ENCODE assay signal across 23 mouse cellular contexts in genomic region chr5:134620457-134620856, GRCm38 (mm10). TPM values are rescaled to one million over a fixed set of nuclear protein-coding genes. Genes with fewer than 3 reads are reported as not detected.
A peak's percentile ranks its signal among the peaks of the same experiment; 100 is the strongest.
DNase-seq lines count a peak whose midpoint lies in the region; TF ChIP-seq lines count a peak whose summit lies in the region.
"Had no signal": no experiment of that assay in that cellular context is flagged by ENCODE, and none has a peak within 500 bp of the region (broad histone marks: within the 10 kb centered on the region; RNA-seq: fewer than 3 reads in every experiment).

No protein-coding gene starts in this region.

- TF ChIP-seq POLR2A in cerebellum, adult 2 months (IDR thresholded peaks at IDR 0.05; ENCODE audit: borderline replicate concordance, insufficient read depth, low read length) = no peak

- intact Hi-C loops in heart, postnatal 25 days (cut with DNase I) = no loop called here

- WGBS in cerebellum, adult 2 months = 82% methylated on average over 9 of the region's 9 CpGs
- 97% methylated on average over 9 of the region's 9 CpGs for WGBS in heart, embryonic 10.5 days

- H3K27me3 ChIP-seq in cerebellum, adult 2 months (ENCODE audit: control insufficient read depth, insufficient read depth, low read length) = no peaks in the 10 kb centered on the region
- H3K27me3 ChIP-seq in heart, embryonic 10.5 days (ENCODE audit: insufficient read depth, poor library complexity, severe bottlenecking) = no peaks in the 10 kb centered on the region
- H3K27me3 ChIP-seq in E14TG2a.4 (ENCODE audit: insufficient read depth, low read length) = no peaks in the 10 kb centered on the region
- H3K27me3 ChIP-seq: embryonic facial prominence, embryonic 15.5 days; forebrain, embryonic 15.5 days; hindbrain, embryonic 15.5 days; Patski had no signal

- TF ChIP-seq CTCF in cerebellum, adult 2 months (IDR thresholded peaks at IDR 0.05; ENCODE audit: borderline replicate concordance, insufficient read depth, low read depth, low read length) = no peak
- 0 out of 2 replicates have a peak, but pooled peaks have one; percentile 3 for TF ChIP-seq CTCF in layer of hippocampus, adult 2 months (conservative IDR thresholded peaks at IDR 0.05)
- TF ChIP-seq CTCF in E14TG2a.4 (conservative IDR thresholded peaks at IDR 0.05; ENCODE audit: low read length) = no peak

- no peak for DNase-seq in cerebellum, adult 2 months
- no peak for DNase-seq in cerebellum, adult 11 months
- DNase-seq in heart, embryonic 10.5 days (ENCODE audit: low spot score) = no peak
- no peak for DNase-seq in heart, postnatal 25 days (ENCODE audit: low spot score)
- DNase-seq in layer of hippocampus, adult 2 months (ENCODE audit: low spot score in 2 of 2) = no peak
- no peak for DNase-seq in layer of hippocampus, adult 9-10 months (ENCODE audit: low spot score)
- no peak for DNase-seq in Muller cell, postnatal 12 days (ENCODE audit: inconsistent ontology term)
- DNase-seq: adrenal gland, postnatal 14 days; B cell, adult 2 months; cerebellum, adult 9-10 months; cerebellum, postnatal 25 days; gastrocnemius, adult 2 months; gastrocnemius, postnatal 25 days; heart, adult 11 months; heart, postnatal 10 days; kidney, adult 2 months had no signal

- no peak overlapping the region for H3K4me3 ChIP-seq in cerebellum, adult 2 months (replicated peaks; ENCODE audit: insufficient read depth, low read depth, low read length)
- H3K4me3 ChIP-seq in heart, embryonic 10.5 days = no peak overlapping the region
- H3K4me3 ChIP-seq in layer of hippocampus, adult 2 months = no peak overlapping the region
- peak overlapping the region; percentile 24; the same call in 1 of the 2 replicates for H3K4me3 ChIP-seq in E14TG2a.4 (replicated peaks; ENCODE audit: low read length)
- H3K4me3 ChIP-seq: embryonic facial prominence, embryonic 15.5 days; erythroblast, embryonic 14.5 days; forebrain, embryonic 10.5 days; forebrain, embryonic 15.5 days; gastrocnemius, adult 2 months; hindbrain, embryonic 15.5 days had no signal

- peak overlapping the region; percentile 7; the same call in 1 of the 2 replicates for H3K27ac ChIP-seq in cerebellum, adult 2 months (ENCODE audit: insufficient read depth, low read length)
- H3K27ac ChIP-seq in heart, embryonic 10.5 days = peak overlapping the region; percentile 0; the same call in 1 of the 2 replicates
- peak overlapping the region; percentile 58 for H3K27ac ChIP-seq in layer of hippocampus, adult 2 months
- H3K27ac ChIP-seq: embryonic facial prominence, embryonic 15.5 days; forebrain, embryonic 10.5 days; forebrain, embryonic 15.5 days; gastrocnemius, adult 2 months; hindbrain, embryonic 15.5 days had no signal

- H3K4me1 ChIP-seq in cerebellum, adult 2 months (ENCODE audit: control insufficient read depth, insufficient read depth, low read length) = peaks cover 13% of the 10 kb centered on the region
- 0 out of 2 replicates have a peak, but pooled peaks cover 3% of the 10 kb centered on the region for H3K4me1 ChIP-seq in heart, embryonic 10.5 days
- H3K4me1 ChIP-seq in E14TG2a.4 (replicated peaks; ENCODE audit: low read depth, low read length) = peaks cover 63% of the 10 kb centered on the region
- H3K4me1 ChIP-seq: embryonic facial prominence, embryonic 15.5 days; forebrain, embryonic 10.5 days had no signal

- no peaks in the 10 kb centered on the region for H3K9me3 ChIP-seq in heart, embryonic 10.5 days
- no peaks in the 10 kb centered on the region for H3K9me3 ChIP-seq in E14TG2a.4 (ENCODE audit: low read length)
- H3K9me3 ChIP-seq: embryonic facial prominence, embryonic 15.5 days; forebrain, embryonic 10.5 days; forebrain, embryonic 15.5 days; hindbrain, embryonic 15.5 days had no signal

- peaks cover 94% of the 10 kb centered on the region for H3K36me3 ChIP-seq in heart, embryonic 10.5 days
- peaks cover 90% of the 10 kb centered on the region for H3K36me3 ChIP-seq in E14TG2a.4 (ENCODE audit: insufficient read depth, low read length)

RNA-seq across cellular contexts. Expression of gene Lat2, which starts 5.6 kb away (rescaled TPM):
- 2.1 and 3.0 TPM in 2 replicates for polyA plus RNA-seq in cerebellum, adult 2 months (2012; rRNA removed)
- 2.9 and 4.1 TPM in 2 replicates for polyA plus RNA-seq in heart, embryonic 10.5 days (2016; fragmentation: Nextera tagmentation; extraction: Ambion mirVana)
- total RNA-seq in heart, postnatal 25 days (2021) = 1 to 10 TPM; 1.7 to 2.0 TPM
- 1 to 10 TPM; 2.2 to 3.0 TPM for total RNA-seq in layer of hippocampus, adult 2 months (2021)

RNA-seq across cellular contexts. Expression of gene Eif4h, which starts 18.8 kb away (rescaled TPM):
- polyA plus RNA-seq in cerebellum, adult 2 months (2012; rRNA removed) = 371 and 379 TPM in 2 replicates
- polyA plus RNA-seq in heart, embryonic 10.5 days (2016; fragmentation: Nextera tagmentation; extraction: Ambion mirVana) = 435 and 453 TPM in 2 replicates
- total RNA-seq in heart, postnatal 25 days (2021) = 100 to 1,000 TPM; 135 to 146 TPM
- 100 to 1,000 TPM; 298 to 323 TPM for total RNA-seq in layer of hippocampus, adult 2 months (2021)

RNA-seq across cellular contexts. Expression of gene Rfc2, which starts 39.3 kb away (rescaled TPM):
- 113 and 116 TPM in 2 replicates for polyA plus RNA-seq in cerebellum, adult 2 months (2012; rRNA removed)
- polyA plus RNA-seq in heart, embryonic 10.5 days (2016; fragmentation: Nextera tagmentation; extraction: Ambion mirVana) = 271 and 300 TPM in 2 replicates
- total RNA-seq in heart, postnatal 25 days (2021) = 10 to 100 TPM; 24.8 TPM
- total RNA-seq in layer of hippocampus, adult 2 months (2021) = 10 to 100 TPM; 48.1 to 55.6 TPM

Comparison
In these comparisons a context has a peak if more than half of its experiments do, and no peak if none do; other contexts are left out.
1. H3K27ac ChIP-seq: peak in every context shown above with its lines; median percentile 58 in layer of hippocampus, adult 2 months; 7 in cerebellum, adult 2 months; 0 in heart, embryonic 10.5 days.